ENCODE assay signal across 13 mouse cellular contexts in genomic region chr4:131303936-131304335, GRCm38 (mm10).
DNase-seq lines count a peak whose midpoint lies in the region; ATAC-seq and TF ChIP-seq lines count a peak whose summit lies in the region.
"Had no signal": no experiment of that assay in that cellular context is flagged by ENCODE, and none has a peak within 500 bp of the region (broad histone marks: within the 10 kb centered on the region; RNA-seq: fewer than 3 reads in every experiment).

No protein-coding gene starts in this region.

- 76% methylated on average over 3 of the region's 3 CpGs for WGBS in hindbrain, embryonic 15.5 days
- 80% methylated on average over 3 of the region's 3 CpGs for WGBS in hindbrain, embryonic 10.5 days

- no peak overlapping the region for H3K9ac ChIP-seq in hindbrain, embryonic 15.5 days
- H3K9ac ChIP-seq: limb, embryonic 13.5 days; liver, postnatal 0 days had no signal

- intact Hi-C loops in left cerebral cortex, adult 2 months (cut with DNase I): loop anchor here (2.0 kb wide), 1 partner anchor 79 kb away; no protein-coding TSS in a partner anchor

- H3K27ac ChIP-seq in hindbrain, embryonic 15.5 days (replicated peaks): 0 out of 2 replicates have a peak overlapping the region, but pooled peaks have one; percentile 25
- H3K27ac ChIP-seq in hindbrain, embryonic 10.5 days: no peak overlapping the region
- H3K27ac ChIP-seq in left cerebral cortex, adult 2 months: peak overlapping the region; percentile 73
- H3K27ac ChIP-seq: limb, embryonic 13.5 days had no signal

- H3K4me2 ChIP-seq in hindbrain, embryonic 15.5 days: no peak overlapping the region
- H3K4me2 ChIP-seq: limb, embryonic 13.5 days had no signal

- no peaks in the 10 kb centered on the region for H3K36me3 ChIP-seq in hindbrain, embryonic 15.5 days
- no peaks in the 10 kb centered on the region for H3K36me3 ChIP-seq in hindbrain, embryonic 10.5 days
- H3K36me3 ChIP-seq: limb, embryonic 13.5 days had no signal

- no peaks in the 10 kb centered on the region for H3K27me3 ChIP-seq in hindbrain, embryonic 15.5 days
- no peaks in the 10 kb centered on the region for H3K27me3 ChIP-seq in hindbrain, embryonic 10.5 days (ENCODE audit: insufficient read depth, poor library complexity, severe bottlenecking)
- H3K27me3 ChIP-seq: limb, embryonic 13.5 days had no signal

- no peak for ATAC-seq in hindbrain, embryonic 15.5 days (ENCODE audit: low FRiP score, low read depth)
- ATAC-seq: inflammation-experienced regulatory T-cells, adult 6 months; liver, postnatal 0 days had no signal

- H3K4me1 ChIP-seq in hindbrain, embryonic 15.5 days (replicated peaks): peaks cover 14% of the 10 kb centered on the region
- H3K4me1 ChIP-seq in hindbrain, embryonic 10.5 days (replicated peaks): peaks cover 24% of the 10 kb centered on the region
- H3K4me1 ChIP-seq: megakaryocyte, embryonic 14.5 days had no signal

- TF ChIP-seq CTCF in left cerebral cortex, adult 2 months (IDR thresholded peaks at IDR 0.05): no peak

- H3K9me3 ChIP-seq in hindbrain, embryonic 15.5 days: no peaks in the 10 kb centered on the region
- no peaks in the 10 kb centered on the region for H3K9me3 ChIP-seq in hindbrain, embryonic 10.5 days
- H3K9me3 ChIP-seq: limb, embryonic 13.5 days; megakaryocyte, embryonic 14.5 days had no signal

- H3K4me3 ChIP-seq in hindbrain, embryonic 15.5 days: no peak overlapping the region
- H3K4me3 ChIP-seq in hindbrain, embryonic 10.5 days: no peak overlapping the region
- H3K4me3 ChIP-seq in left cerebral cortex, adult 2 months: no peak overlapping the region
- H3K4me3 ChIP-seq: limb, embryonic 13.5 days; megakaryocyte, embryonic 14.5 days had no signal

- DNase-seq in cerebellum, postnatal 36 days: peak; percentile 10 to 21
- no peak for DNase-seq in cerebellum, adult 9-11 months
- DNase-seq in hindbrain, embryonic 10.5 days (ENCODE audit: low spot score): no peak
- no peak for DNase-seq in left cerebral cortex, adult 2 months (ENCODE audit: extremely low spot score in 1 of 2, low spot score in 2 of 2)
- no peak for DNase-seq in left cerebral cortex, adult 8-10 months (ENCODE audit: low spot score in 2 of 2)
- DNase-seq in retina, embryonic 14.5 days (ENCODE audit: low spot score): peak; percentile 3
- no peak for DNase-seq in lung, postnatal 4 days
- DNase-seq: embryo, embryonic 11 days; liver, postnatal 0 days had no signal

Comparison
In these comparisons a context has a peak if more than half of its experiments do, and no peak if none do; other contexts are left out.
1. DNase-seq: peak in cerebellum, postnatal 36 days (2 of 2) and retina, embryonic 14.5 days (single experiment); none in cerebellum, adult 9-11 months (single experiment), hindbrain, embryonic 10.5 days (single experiment), left cerebral cortex, adult 2 months (0 of 2), left cerebral cortex, adult 8-10 months (0 of 2) and lung, postnatal 4 days (0 of 2).